Mouse (Mus musculus) stomach, embryonic 15.5 days (tissue): Measurements from ENCODE around the gene Rufy2. TPM values are rescaled to one million over a fixed set of nuclear protein-coding genes. Genes with fewer than 3 reads are reported as not detected.

ENCODE experiments used
- ATAC-seq: fragments of 200-750 bp; cut with Nextera tagmentation; 2 replicates; pipeline ENCODE4 v1.8.0; 2017; ENCODE audit warnings: low read depth, moderate number of reproducible peaks, moderate TSS enrichment; ENCODE audit not compliant: insufficient read depth, low FRiP score
- H3K27ac ChIP-seq: fragments of 300-500 bp; sonication (generic); 2 replicates; pipeline ENCODE4 v1.5.1; 2015; ENCODE audit warnings: mild to moderate bottlenecking, inconsistent platforms
- H3K27me3 ChIP-seq: fragments of 300-500 bp; sonication (generic); replicated peaks from 2 replicates; pipeline ENCODE4 v1.6.1; 2015; ENCODE audit warnings: inconsistent platforms
- H3K36me3 ChIP-seq: fragments of 300-500 bp; sonication (generic); 2 replicates; pipeline ENCODE4 v1.6.1; 2015; ENCODE audit warnings: inconsistent platforms
- H3K4me1 ChIP-seq: fragments of 300-500 bp; sonication (generic); 2 replicates; pipeline ENCODE4 v1.6.1; 2015; ENCODE audit warnings: inconsistent platforms
- H3K4me2 ChIP-seq: fragments of 300-500 bp; sonication (generic); 2 replicates; pipeline ENCODE4 v1.6.1; 2015; ENCODE audit warnings: mild to moderate bottlenecking, inconsistent platforms
- H3K4me3 ChIP-seq: fragments of 300-500 bp; sonication (generic); replicated peaks from 2 replicates; pipeline ENCODE4 v1.5.1; 2015; ENCODE audit warnings: inconsistent platforms
- H3K9ac ChIP-seq: fragments of 300-500 bp; sonication (generic); 2 replicates; pipeline ENCODE4 v1.6.1; 2015; ENCODE audit warnings: inconsistent platforms
- H3K9me3 ChIP-seq: fragments of 300-500 bp; sonication (generic); 2 replicates; pipeline ENCODE4 v1.6.1; 2016; ENCODE audit warnings: inconsistent platforms
- WGBS: fragments of 180-500 bp; shearing (Covaris S2); methylation state at CpG from one replicate; pipeline ENCODE4 v1.1.7; 2015; 5-methylcytosine and 5-hydroxymethylcytosine counted together
- polyA plus RNA-seq: library from polyadenylated mRNA; unstranded; fragments of >200 nt; fragmentation: Nextera tagmentation; extraction: Ambion mirVana; gene quantifications from 2 replicates; pipeline ENCODE4 v1.2.1, GENCODE M21; 2015

The Rufy2 gene
- polyA plus RNA-seq: 26.6 TPM in 2 replicates

DNA sequence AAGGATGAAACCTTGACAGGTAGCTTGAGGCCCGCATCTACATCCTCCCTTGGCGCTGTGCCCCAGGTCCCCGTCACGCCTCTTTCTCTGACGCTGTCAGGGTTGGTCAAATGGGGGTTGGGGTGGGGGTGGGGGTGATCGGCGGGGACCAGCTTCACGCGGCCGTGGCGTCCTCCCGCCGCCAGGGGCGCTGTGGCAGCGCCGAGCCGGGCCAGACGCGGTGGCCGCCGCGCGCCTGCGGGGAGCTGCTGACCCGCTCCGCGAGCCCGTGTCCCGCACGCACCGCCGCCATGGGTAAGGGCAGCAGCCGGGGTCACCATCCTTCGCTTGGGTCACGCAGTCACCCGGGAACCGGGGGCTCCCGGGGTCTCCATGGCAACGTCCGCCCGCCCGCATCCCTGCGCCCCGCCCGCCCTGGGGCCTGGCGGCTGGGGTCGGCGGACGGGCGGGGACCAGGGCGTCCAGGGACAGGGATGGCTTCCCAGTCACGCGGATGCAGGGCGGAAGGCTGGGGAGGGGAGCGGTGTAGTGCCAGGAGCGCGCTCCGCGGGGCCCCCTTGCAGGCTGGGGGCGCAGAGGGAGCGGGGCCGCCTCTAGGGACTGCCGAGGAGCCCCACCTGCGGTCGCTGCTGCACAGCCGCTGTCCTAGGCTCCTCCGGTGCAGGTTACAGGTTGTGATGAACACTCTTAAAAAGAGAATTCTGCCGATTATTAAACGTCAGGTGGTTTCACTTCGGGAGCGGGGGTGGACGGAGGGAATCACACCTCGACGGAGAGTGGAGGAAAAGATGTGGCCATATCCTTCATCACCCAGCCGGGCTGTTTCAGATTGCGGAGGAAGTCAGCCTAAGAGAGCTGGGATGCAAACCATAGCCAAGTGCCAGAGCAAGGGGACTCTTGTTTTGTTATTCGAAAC is at the start of gene Rufy2:
TSS of gene Rufy2 (plus strand) at position 185 of the 916 bp plus-strand sequence.
- Histone ChIP-seq H3K9me3 (no peaks in the 10 kb centered on the region), H3K4me3 (peak within 1 kb of the TSS; percentile 95), H3K4me2 (peak within 1 kb of the TSS; percentile 69), H3K36me3 (0 out of 2 replicates have a peak, but pooled peaks cover 5% of the 10 kb centered on the region), H3K27me3 (no peaks in the 10 kb centered on the region), H3K27ac (peak within 1 kb of the TSS; percentile 66), H3K4me1 (peaks cover 7% of the 10 kb centered on the region), H3K9ac (peak within 1 kb of the TSS; percentile 83)
- 1% methylated on average over 75 of the region's 77 CpGs for WGBS
- ATAC-seq: peak; percentile 85

DNA sequence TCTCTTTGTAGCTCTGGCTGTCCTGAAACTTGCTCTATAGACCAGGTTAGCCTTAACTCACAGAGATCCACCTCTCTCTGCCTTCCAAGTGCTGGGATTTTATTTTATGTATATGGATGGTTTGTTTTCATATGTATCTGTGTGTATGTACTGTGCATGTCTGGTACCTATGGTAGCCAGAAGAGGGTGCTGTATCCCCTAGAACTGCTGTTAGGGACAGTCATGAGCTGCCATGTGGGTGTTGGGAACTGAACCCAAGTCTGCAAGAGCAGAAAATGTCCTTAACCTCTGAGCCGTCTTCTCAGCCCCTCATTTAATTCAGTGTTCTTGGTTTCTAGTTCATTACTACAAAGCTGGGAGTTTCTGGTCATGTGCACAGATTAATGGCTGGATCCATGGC is 47.6 kb upstream of the Rufy2 start:
- H3K9me3 ChIP-seq: no peaks in the 10 kb centered on the region
- no peaks in the 10 kb centered on the region for H3K27me3 ChIP-seq
- WGBS: 89% methylated on average over 1 of the region's 1 CpGs
- no peak overlapping the region for H3K4me2 ChIP-seq
- no peak overlapping the region for H3K27ac ChIP-seq
- ATAC-seq: no peak
- peaks cover 26% of the 10 kb centered on the region for H3K36me3 ChIP-seq
- no peak overlapping the region for H3K9ac ChIP-seq
- no peak overlapping the region for H3K4me3 ChIP-seq
- no peaks in the 10 kb centered on the region for H3K4me1 ChIP-seq

DNA sequence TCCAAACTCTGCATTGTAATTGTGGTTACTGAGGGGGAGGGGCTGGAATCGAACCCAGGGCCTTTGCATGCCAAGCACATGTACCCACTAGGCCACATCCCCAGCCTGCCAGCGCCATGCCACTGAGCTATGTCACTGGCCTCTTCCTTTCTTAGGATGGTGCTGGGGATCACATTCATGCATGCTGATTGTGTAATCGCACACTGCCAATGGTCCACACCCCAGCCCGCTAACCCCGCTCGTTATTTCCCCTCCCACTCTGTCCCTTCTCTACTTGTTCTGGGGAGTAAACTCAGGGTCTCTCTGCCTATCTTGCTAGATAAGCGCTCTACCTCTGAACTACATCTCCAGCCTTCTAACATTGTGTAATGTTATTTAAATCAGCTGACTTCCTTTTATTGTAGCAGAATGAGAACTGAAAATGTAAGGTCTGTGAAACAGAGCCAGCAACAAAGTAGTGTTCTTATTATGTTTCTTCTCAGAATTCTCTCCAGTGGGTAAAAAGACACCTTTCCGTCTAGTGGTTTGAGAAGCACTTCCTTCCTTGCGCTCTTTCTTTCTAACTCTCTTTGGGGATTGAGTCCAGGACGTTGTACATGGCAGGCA is 34.9 kb upstream of the Rufy2 start:
- no peak overlapping the region for H3K4me2 ChIP-seq
- peaks cover 4% of the 10 kb centered on the region; the same call in 1 of the 2 replicates for H3K36me3 ChIP-seq
- no peak overlapping the region for H3K9ac ChIP-seq
- WGBS: 80% methylated on average over 10 of the region's 10 CpGs
- no peaks in the 10 kb centered on the region for H3K27me3 ChIP-seq
- H3K4me1 ChIP-seq: no peaks in the 10 kb centered on the region
- no peaks in the 10 kb centered on the region for H3K9me3 ChIP-seq
- no peak overlapping the region for H3K4me3 ChIP-seq
- ATAC-seq: peak; percentile 63; the same call in 1 of the 2 replicates
- H3K27ac ChIP-seq: no peak overlapping the region

DNA sequence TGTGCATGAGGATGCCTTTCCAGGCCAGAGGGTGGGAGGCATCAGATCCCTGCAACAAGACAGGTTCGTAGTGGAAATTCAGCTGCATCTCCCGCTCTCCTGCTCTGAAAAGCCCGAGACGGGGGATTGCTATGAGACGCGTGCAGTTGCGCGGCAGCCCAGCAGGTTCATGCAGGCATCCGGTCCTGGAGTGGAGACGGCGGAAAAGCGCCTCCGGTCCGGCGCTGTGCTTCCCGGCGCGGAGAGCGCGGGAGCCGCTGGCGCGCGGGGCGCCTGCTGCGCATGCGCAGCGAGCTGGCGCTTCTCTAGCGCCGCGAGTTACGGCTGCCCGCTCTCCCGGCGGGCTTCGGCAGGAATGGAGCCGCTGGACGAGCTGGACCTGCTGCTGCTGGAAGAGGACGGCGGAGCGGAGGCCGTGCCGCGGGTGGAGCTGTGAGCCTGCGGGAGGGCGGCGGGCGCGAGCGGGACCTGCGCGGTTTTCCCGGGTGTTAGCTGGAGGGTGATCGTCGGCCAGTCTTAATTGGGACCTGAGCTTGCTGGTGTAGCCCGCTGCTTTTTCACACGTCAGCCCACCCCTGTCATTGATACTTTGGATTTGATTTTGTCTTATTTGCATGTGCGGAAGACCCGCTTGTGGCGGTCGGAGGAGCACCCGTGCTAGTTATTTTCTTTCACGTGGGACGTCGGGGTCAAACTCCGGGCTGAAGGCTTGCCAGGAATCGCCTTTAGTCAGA is 33.1 kb upstream of the Rufy2 start, which contains the start of gene Dna2:
TSS of gene Dna2 (plus strand) at position 289 of the 734 bp plus-strand sequence.
- Histone ChIP-seq H3K27me3 (no peaks in the 10 kb centered on the region), H3K9ac (peak within 1 kb of the TSS; percentile 59; the same call in 1 of the 2 replicates), H3K4me1 (no peaks in the 10 kb centered on the region), H3K4me2 (peak within 1 kb of the TSS; percentile 64), H3K27ac (peak within 1 kb of the TSS; percentile 70), H3K36me3 (peaks cover 4% of the 10 kb centered on the region; the same call in 1 of the 2 replicates), H3K4me3 (peak within 1 kb of the TSS; percentile 69), H3K9me3 (no peaks in the 10 kb centered on the region)
- ATAC-seq: peak; percentile 84
- WGBS: under 1% methylated on average over 68 of the region's 68 CpGs

DNA sequence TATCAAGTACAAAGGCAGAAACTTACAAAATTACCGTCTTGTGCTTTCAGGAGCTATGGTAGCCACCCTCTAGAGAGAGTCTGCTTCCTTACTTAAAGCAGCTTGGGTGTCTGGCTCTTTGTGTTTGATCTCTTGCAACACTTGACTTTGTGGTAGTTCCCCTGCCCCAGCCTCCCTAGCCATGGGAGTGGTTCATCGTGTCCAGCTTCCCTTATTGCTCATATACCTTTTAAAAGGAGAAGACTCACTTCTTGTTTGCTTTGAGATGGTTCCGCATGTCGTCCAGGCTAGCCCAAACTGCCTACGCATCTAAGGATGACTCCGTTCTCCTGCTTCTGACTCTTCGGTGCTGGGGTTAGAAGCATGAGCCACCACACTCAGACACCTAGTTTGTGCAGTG is 31.5 kb upstream of the Rufy2 start:
- Histone ChIP-seq H3K4me1 (no peaks in the 10 kb centered on the region), H3K4me2 (no peak overlapping the region)

DNA sequence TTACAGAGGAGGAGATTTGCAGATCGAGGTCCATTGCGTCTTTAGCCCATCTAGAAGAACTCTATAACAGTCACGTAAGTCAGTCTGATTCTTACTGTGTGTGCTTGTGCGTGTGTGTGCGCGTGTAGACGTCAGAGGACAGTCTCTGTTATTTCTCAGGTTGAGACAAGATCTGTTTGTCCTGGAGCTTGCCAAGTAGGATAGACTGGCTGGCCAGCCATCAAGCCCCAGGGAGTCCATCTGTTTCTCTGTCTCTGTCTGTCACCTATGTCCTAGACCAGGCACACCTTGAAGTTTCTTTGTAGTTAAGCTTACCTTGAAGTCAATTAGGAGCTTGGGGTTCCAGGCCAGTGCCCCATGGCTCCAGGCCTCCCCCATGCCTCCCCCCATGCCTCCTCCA is 16.1 kb upstream of the Rufy2 start:
- no peaks in the 10 kb centered on the region for H3K9me3 ChIP-seq
- ATAC-seq: no peak

More for the DNA sequence above, 31.5 kb upstream of the Rufy2 start:
- H3K9ac ChIP-seq: no peak overlapping the region
- no peak for ATAC-seq
- no peaks in the 10 kb centered on the region for H3K9me3 ChIP-seq
- H3K27ac ChIP-seq: no peak overlapping the region
- no peaks in the 10 kb centered on the region; the same call in 1 of the 2 replicates for H3K36me3 ChIP-seq
- H3K4me3 ChIP-seq: no peak overlapping the region
- WGBS: 89% methylated on average over 7 of the region's 7 CpGs
- H3K27me3 ChIP-seq: no peaks in the 10 kb centered on the region

DNA sequence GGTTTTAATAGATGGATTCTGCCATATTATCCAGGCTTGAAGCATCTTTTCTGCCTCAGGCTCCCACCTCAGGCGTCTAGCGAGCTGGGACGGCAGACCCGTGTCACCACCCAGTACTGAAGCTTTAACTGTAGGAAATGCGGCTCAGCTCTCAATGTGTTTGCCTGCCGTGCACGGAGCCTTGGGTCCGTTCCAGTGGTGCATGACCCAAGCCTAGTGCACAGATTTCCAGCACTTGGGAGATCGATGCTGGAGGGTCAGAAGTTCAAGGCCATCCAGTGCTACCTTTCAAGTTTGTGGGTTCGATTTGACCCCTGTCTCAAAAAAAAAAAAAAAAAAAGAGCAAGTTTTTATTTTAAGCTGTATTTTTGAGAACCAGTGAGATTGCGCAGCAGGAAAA is 14.2 kb upstream of the Rufy2 start:
- Histone ChIP-seq H3K4me3 (no peak overlapping the region), H3K27ac (no peak overlapping the region), H3K4me2 (no peak overlapping the region), H3K9ac (no peak overlapping the region), H3K27me3 (no peaks in the 10 kb centered on the region), H3K4me1 (no peaks in the 10 kb centered on the region), H3K9me3 (no peaks in the 10 kb centered on the region), H3K36me3 (peaks cover 31% of the 10 kb centered on the region)
- WGBS: 89% methylated on average over 11 of the region's 11 CpGs
- no peak for ATAC-seq

More for the DNA sequence above, 16.1 kb upstream of the Rufy2 start:
- Histone ChIP-seq H3K27me3 (no peaks in the 10 kb centered on the region), H3K9ac (no peak overlapping the region), H3K4me2 (no peak overlapping the region), H3K27ac (no peak overlapping the region), H3K4me3 (no peak overlapping the region), H3K4me1 (no peaks in the 10 kb centered on the region), H3K36me3 (peaks cover 30% of the 10 kb centered on the region)
- 90% methylated on average over 7 of the region's 7 CpGs for WGBS

DNA sequence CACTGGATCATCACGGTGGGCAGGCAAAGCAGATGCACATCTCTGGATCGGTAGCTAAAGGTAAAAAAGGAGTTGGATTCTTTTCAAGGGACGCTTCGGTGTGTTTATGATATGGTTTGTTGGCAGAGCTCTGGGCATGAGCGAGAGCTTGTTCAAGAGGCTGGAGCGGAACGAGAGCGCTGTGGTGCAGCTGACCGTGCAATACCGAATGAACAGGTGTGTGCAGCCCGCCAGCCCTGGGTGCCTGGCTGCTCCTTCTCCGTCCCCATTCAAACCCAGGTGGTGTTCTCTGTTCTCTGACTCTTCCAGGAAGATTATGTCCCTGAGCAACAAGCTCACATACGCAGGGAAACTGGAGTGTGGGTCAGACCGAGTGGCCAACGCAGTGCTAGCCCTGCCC is 13.7 kb upstream of the Rufy2 start:
- no peaks in the 10 kb centered on the region for H3K9me3 ChIP-seq
- H3K9ac ChIP-seq: no peak overlapping the region
- H3K27me3 ChIP-seq: no peaks in the 10 kb centered on the region
- H3K4me1 ChIP-seq: no peaks in the 10 kb centered on the region
- no peak overlapping the region for H3K27ac ChIP-seq
- WGBS: 94% methylated on average over 15 of the region's 15 CpGs
- peaks cover 31% of the 10 kb centered on the region for H3K36me3 ChIP-seq
- no peak overlapping the region for H3K4me3 ChIP-seq
- H3K4me2 ChIP-seq: no peak overlapping the region
- ATAC-seq: no peak

DNA sequence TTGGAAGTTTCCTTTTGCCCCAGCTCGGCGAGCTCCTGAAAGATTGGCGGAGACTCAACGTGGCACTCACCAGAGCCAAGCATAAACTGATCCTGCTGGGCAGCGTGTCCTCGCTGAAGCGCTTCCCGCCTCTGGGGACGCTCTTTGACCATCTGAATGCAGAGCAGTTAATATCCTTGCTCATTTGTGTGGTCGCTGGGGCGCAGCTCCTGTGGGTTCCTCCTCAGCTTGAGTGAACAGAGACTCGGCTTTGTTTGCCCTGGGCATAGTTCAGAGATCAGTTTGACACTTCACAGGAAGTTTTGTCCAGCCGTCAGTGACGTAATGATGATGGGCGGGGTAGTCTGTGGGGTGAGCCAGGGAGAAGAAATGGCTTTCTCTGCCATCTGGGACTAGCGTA is 8.2 kb upstream of the Rufy2 start:
- Histone ChIP-seq H3K27ac (no peak overlapping the region), H3K27me3 (no peaks in the 10 kb centered on the region), H3K9me3 (no peaks in the 10 kb centered on the region), H3K4me1 (no peaks in the 10 kb centered on the region), H3K4me3 (no peak overlapping the region), H3K4me2 (no peak overlapping the region), H3K36me3 (peaks cover 20% of the 10 kb centered on the region; the same call in 1 of the 2 replicates), H3K9ac (no peak overlapping the region)
- 78% methylated on average over 16 of the region's 16 CpGs for WGBS
- ATAC-seq: no peak

DNA sequence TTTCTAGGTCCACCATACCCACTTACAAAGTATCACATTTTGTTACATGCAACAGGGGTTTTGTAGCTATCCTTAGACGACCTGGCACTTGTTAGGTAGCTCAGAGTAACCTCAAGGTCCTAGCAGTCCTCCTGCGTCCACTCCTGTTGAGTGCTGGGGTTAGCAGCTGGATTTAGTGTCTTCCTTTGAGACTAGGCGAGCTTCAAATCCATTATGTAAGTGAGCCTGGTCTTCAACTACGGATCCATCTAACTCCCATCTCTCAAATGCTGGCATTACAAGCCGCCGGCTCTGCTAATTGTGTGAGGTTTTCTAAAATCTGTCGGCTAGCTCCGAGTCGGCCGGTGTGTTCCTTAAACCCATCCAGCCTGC is 370 bp upstream of the Rufy2 start:
- H3K4me2 ChIP-seq: peak overlapping the region; percentile 69
- H3K27ac ChIP-seq: no peak overlapping the region
- WGBS: 8% methylated on average over 10 of the region's 10 CpGs
- H3K9ac ChIP-seq: peak overlapping the region; percentile 18; the same call in 1 of the 2 replicates
- H3K27me3 ChIP-seq: no peaks in the 10 kb centered on the region
- peaks cover 7% of the 10 kb centered on the region for H3K4me1 ChIP-seq
- ATAC-seq: no peak
- peak overlapping the region; percentile 95 for H3K4me3 ChIP-seq
- H3K9me3 ChIP-seq: no peaks in the 10 kb centered on the region
- H3K36me3 ChIP-seq: 0 out of 2 replicates have a peak, but pooled peaks cover 3% of the 10 kb centered on the region

DNA sequence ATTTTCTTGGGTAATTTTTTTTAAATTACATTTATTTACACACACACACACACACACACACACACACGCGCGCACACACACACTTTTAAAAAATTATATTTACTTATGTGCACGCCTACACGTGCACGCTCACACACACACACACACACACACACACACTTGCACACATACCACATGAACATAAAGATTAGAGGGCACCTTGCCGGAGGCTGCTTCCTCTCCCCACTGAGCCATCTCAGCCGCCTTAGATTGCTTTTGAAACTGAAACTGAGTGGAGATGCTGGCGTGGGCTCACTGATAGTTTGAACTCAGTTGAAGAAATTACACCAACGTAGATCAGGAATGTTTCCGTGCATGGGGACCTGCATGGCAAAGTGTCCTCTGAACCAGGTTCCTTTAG is 4.0 kb downstream of the Rufy2 start:
- H3K4me3 ChIP-seq: no peak overlapping the region
- H3K9ac ChIP-seq: no peak overlapping the region
- WGBS: 92% methylated on average over 11 of the region's 11 CpGs
- no peak for ATAC-seq
- H3K9me3 ChIP-seq: no peaks in the 10 kb centered on the region
- H3K4me2 ChIP-seq: no peak overlapping the region
- H3K27me3 ChIP-seq: no peaks in the 10 kb centered on the region
- 0 out of 2 replicates have a peak, but pooled peaks cover 5% of the 10 kb centered on the region for H3K36me3 ChIP-seq
- H3K4me1 ChIP-seq: peaks cover 5% of the 10 kb centered on the region; the same call in 1 of the 2 replicates
- no peak overlapping the region for H3K27ac ChIP-seq
